Mouse (Mus musculus) megakaryocyte progenitor cell, adult 5-6 weeks (primary cell): Measurements from ENCODE around the gene Tomm20. TPM values are rescaled to one million over a fixed set of nuclear protein-coding genes. Genes with fewer than 3 reads are reported as not detected.
A peak's percentile ranks its signal among the peaks of the same experiment; 100 is the strongest.

Experiments used
- ATAC-seq: replicated peaks from 2 replicates; pipeline ENCODE4 v1.8.0; 2016; ENCODE audit warnings: mild to moderate bottlenecking, moderate TSS enrichment, inconsistent platforms; ENCODE audit not compliant: poor library complexity
- total RNA-seq, 2 experiments: library from RNA; stranded (forward) in 1 of 2; stranded (reverse) in 1 of 2; fragments of 157-497, 149-512 nt in 1 of 2; fragments of 200-1000 nt in 1 of 2; gene quantifications; 2 replicates each; pipeline versions ENCODE4 v1.2.3 to v1.2.4; 2015 to 2017

The Tomm20 gene
- total RNA-seq, 2 experiments from 2014 or later, result 141 to 182 TPM

GRCm38 (mm10) chr8:126962871-126963270, 17.2 kb upstream of the Tomm20 start:
- ATAC-seq, result no peak

- ATAC-seq, result no peak
Observed at GRCm38 (mm10) chr8:126961516-126961915, 15.9 kb upstream of the Tomm20 start.

- no peak for ATAC-seq
Observed at GRCm38 (mm10) chr8:126951900-126952636, 6.4 kb upstream of the Tomm20 start.

- ATAC-seq, result no peak
Observed at GRCm38 (mm10) chr8:126949527-126949926, 3.9 kb upstream of the Tomm20 start.

DNA sequence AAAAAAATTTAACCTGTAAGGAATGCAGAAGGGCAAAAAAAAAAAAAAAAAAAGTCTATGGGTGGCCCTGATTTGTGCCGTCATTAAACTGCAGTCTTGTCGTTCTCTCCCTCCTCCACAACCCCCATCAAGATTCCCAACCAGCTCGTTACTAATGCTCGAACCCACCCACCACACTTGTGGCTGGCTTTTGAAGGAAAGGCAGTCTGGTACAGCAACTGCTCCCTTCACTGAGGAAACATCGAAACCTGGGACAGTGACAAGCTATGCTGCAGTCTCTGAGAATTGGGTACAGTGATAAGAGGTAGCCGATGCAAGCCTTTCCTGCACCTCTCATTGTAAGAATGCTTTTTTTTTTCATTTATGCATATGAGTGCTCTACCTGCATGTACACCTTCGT, 800 bp upstream of the Tomm20 start:
- ATAC-seq, result no peak

DNA sequence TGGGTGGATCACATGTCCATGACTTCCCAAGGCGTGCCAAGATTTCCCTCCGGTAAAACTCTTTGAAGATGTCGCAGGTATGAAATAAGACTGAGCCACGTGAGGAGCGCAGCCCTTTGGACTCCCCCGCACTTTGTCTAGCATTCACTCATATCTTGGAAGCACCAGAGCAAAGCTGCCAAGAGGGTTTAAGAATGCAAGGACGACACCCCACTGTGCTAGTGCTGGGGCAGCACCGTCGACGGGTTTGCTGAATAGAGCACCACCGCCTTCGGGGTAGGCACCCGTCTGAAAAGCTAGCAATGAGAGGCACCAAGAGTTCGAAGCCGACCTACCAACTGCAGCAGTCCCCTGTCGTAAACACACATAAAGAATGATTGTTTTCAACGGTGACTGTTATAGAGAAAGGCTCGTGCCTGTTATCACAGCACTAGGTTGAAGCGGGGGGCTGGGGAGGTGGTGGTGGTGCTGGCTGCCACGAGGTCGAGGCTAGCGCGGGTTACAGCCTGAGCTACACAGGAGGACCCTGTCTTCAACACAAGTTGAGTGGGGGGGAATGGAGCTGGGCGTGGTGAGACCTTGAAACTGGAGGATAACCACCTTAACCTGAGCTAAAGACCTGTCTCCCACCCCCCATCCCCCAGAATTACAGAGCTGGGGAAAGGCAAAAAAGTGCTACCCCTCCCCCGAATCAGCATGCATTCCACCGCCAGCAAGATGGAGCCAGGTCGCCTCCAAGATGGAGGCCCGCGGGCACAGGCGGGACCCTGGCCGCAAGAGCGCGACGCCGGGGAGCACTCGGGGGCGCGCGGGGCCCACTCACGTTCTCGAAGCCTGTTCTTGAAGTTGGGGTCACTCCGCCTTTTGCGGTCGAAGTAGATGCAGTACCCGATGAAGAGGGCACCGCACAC, 608 bp downstream of the Tomm20 start:
- ATAC-seq, result peak; percentile 50

GRCm38 (mm10) chr8:126943565-126943964, 2.1 kb downstream of the Tomm20 start:
- ATAC-seq, result no peak

- ATAC-seq, result no peak
Observed at GRCm38 (mm10) chr8:126937337-126937736, 8.3 kb downstream of the Tomm20 start.

DNA sequence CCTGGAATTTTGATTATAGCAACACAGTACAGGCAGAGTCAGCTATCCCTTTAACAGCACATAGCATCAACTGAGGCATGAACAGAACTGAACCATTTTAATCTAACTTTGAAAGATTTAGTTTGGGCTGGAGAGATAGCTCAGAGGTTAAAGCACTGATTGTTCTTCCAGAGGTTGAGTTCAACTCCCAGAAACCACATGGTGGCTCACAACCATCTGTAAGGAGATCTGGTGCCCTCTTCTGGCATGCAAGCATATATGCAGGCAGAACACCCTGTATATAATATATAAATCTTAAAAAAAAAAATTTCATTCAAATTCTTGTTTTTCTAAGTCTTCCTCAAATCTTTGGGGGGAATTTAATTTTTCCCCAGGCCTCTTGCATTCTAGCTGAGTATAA, 9.7 kb downstream of the Tomm20 start:
- 0 out of 2 replicates have a peak, but pooled peaks have one; percentile 15 for ATAC-seq

DNA sequence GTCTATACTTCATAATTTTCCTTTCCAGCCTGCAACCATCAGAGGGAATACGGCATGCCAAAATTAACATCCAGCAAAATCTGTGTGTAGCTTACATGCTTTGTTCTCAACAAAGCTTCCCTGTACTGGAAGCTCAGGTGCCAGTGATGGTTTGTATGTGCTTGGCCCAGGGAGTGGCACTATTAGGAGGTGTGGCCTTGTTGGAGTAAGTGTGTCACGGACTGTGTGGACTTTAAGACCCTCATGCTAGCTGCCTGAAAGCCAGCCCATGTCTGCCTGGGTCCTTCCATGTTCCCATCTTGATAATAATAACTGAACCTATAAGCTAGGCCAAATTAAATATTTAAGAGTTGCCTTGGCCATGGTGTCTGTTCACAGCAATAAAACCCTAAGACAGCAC, 10.3 kb downstream of the Tomm20 start:
- ATAC-seq, result no peak

GRCm38 (mm10) chr8:126932656-126933055, 13.0 kb downstream of the Tomm20 start:
- no peak for ATAC-seq

DNA sequence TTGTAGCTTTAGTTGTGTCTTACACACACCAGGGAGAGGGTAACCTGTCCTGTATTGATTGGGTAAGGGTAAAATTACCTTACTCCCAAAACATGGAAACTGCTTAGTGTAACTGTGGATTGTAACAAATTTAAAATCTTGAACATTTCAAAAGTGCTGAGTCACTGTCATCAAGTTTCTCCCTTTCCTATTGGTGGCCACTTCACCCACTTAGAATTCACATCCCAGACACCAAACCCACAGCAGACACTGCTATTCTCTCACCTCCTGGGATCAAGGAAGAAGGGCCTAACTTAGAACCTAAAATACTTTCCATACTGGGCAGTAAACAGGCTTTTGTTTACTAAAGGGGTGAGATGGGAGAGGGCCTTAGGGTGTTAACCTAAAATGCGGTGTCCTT, 13.4 kb downstream of the Tomm20 start:
- peak; percentile 10 for ATAC-seq

DNA sequence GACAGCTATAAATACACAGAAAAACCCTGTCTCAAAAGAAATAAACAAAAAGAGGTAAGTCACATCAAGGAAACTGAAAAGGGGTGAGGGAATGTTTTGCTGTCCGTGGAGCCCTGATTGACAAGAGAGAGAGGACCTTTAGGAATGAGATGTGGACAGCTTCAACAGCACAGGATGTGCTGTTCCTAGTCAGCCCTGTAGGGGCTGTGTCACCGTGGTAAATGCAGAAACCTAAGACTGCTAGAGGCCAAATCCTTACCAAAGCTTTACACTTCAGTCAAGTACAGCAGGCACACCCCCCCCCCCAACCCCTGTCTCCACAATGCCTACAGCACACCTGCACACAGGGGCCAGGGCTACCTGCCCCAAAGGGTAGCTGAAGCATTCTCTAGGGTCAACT, 13.9 kb downstream of the Tomm20 start:
- ATAC-seq, result peak; percentile 43

DNA sequence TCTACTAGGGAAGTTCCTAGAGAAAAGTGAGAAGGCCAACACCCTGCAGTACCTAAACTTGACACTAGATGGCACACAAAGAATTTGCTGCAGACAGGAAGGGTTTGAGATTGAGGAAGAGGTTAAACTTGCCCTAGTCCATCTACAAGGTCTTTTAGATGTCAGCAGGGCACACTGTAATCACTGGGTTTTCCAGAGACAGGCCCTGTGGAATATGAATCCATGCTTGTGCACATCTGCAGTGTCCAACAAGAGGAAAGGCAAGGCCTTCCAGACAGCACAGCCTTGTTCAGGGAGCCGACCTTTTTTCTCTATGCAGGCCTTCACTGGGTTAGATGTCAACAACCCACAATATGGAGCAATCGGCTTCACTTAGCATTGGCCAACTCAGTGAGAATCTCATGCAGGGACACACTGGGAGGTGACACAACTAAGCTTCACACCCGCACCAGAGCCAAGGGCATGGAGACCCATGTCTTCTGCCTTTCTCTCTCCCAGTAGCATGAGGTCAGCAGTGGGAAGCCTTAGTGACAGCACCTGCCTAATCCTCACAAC, 16.0 kb downstream of the Tomm20 start:
- ATAC-seq, result peak; percentile 67

DNA sequence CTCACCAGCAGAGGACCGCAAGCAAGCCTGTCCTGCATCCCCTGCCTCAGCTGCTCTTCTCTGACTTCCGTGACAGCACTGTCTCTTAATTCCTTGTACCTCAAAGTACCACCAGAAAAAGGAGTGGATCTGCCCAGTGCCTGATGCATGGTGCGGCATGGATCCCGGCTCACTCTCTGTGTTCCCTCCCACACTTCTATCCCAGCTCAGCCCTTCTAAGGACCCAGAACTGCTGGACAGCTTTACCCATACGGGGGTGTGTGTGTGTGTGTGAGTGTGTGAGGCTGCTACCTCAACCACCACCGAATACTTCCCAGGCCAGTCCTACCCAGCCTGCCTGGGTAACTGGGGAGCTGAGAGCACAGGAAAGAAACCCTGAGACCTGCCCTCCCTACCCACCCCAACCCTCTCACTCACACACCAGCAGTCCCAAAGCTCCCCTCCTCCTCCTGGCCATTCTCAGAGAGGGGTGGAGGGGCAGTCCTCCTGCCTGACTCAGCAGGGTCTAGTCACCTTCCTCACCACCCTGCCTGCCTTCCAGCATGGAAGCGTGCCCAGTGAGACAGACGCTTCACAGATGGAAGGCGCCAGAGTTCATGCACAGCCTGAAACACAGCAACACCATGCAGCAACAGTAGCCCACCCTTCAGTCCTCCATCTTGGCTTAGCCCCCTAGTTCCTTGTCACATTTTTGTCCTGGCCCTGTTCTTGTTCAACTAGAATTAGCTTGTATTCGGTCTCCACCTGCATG, 16.7 kb downstream of the Tomm20 start:
- ATAC-seq, result no peak

GRCm38 (mm10) chr8:126928028-126928427, 17.6 kb downstream of the Tomm20 start:
- no peak for ATAC-seq

DNA sequence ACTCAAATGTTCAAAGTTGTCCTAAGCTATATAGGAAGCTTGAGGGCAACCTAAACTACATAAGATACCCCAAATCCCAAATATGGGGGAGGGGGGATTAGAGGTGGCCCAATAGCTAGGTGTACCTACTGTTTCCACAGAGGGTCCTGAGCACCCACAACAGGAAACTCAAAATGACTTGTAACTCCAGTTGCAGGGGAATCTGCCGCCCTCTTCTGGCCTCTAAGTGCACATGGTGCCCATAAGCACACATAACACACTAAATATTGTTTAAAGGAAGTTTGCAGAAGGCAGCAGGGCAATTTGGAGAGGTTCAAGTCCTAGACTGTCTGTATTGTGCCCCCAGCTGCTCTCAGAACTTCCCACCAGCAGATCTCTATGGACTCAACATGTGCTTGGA, 18.6 kb downstream of the Tomm20 start:
- ATAC-seq, result peak; percentile 35; the same call in 1 of the 2 replicates

- no peak for ATAC-seq
Observed at GRCm38 (mm10) chr8:126922981-126923380, 22.7 kb downstream of the Tomm20 start.

DNA sequence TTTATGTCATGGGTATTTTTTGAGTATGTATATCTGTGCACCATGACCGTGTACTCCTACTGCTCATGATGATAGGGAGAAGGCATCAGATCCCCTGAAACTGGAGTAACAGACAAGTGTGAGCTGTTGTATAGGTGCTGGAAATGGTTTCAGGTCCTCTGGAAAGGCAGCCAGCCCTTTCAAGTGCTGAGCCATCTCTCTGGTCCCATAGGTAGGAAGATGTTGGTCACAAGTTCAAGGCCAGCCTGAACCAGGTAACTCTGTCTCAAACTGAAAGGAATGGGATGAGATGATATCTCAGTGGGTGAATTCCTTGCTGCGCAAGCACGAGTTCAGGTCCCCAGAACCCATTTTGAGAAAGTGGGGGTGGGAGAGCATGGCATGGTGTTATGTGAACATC, 24.2 kb downstream of the Tomm20 start:
- no peak for ATAC-seq

DNA sequence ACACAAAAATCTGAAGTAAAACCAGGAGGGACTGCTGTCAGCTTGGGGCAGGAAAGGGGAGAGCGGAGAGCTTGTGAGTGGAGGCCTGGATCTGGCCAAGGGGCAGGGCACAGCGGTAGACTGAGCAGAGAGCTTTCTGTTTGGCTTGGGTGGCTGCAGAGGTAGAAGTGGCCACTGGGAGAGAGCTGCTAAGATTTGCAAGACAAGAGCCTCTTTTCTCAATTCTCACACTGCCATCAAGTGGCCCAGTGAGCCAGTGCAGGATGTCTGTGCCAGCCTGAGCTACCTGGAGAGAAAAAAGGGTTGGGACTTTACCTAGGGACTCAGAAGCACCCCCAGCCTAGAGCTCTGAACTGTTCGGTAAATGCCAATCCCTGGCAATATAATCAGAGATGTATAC, 24.8 kb downstream of the Tomm20 start:
- peak; percentile 91 for ATAC-seq

DNA sequence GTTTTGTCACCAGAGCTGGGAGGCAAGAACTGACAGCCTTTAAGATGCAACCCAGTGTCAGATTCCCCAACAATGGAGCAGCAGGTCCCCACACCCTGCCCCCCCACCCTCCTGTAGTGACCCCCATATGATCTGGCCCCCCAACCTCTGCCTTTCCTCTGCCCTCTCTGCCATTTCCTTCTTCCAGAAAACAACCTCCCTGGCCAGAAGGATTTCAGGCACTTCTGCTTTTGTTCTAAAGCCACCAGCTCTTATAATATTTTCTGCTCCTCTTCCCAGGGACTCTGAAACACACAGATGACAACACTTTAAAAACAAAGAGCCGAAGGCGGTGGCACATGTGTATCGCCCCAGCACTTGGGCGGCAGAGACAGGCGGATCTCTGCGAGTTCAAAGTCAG, 25.3 kb downstream of the Tomm20 start:
- ATAC-seq, result peak; percentile 37; the same call in 1 of the 2 replicates
